Mouse (Mus musculus): ENCODE results near the gene Slc35c1. TPM values are rescaled to one million over a fixed set of nuclear protein-coding genes. Genes with fewer than 3 reads are reported as not detected.
"Not testable (repeated sequence)": the region's sequence is repeated elsewhere in the genome, so short reads cannot be mapped to it uniquely, and the experiment has no call there.

Gene Slc35c1
- 1 to 10 TPM; 5.1 to 5.6 TPM for total RNA-seq (2021)
- long read RNA-seq, experiment 1, transcript Slc35c1-201 (2 exons, 3,139 nt) = major isoform, 5 of 5 reads
- long read RNA-seq, experiment 1, partial matches to known transcripts = 0 of 5 reads
- long read RNA-seq, experiment 1, other reads (novel, unspliced or antisense) = 0 of 5 reads
- long read RNA-seq, experiment 2, partial matches to known transcripts = 0 of 3 reads
- long read RNA-seq, experiment 2, other reads (novel, unspliced or antisense) = 1 of 3 reads

- DNase-seq = peak; percentile 37
These were observed at the start of gene Slc35c1 for GRCm38 (mm10) chr2:92459921-92460707. TSS of gene Slc35c1 (minus strand) at chr2:92460538.

DNA sequence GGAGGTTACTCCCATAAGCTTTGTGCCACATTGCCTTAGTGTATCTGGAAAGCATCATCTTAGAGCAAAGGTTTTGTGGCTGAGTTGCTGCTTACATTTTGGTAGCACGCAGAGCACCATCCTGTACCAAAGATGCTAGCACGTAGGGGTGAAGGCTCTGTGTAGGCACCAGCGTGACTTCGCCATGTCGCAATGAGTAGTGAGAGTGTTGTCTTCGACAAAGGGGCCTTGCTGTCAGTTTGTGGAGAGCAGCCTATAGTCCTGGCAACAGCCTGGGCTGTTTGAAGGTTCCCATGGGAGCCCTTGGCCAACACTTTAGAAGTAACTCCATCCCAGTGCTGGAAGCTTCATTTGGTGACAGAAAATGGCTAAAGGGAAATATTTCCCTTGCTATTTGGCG is 45.0 kb upstream of the Slc35c1 start:
- DNase-seq = no peak

DNA sequence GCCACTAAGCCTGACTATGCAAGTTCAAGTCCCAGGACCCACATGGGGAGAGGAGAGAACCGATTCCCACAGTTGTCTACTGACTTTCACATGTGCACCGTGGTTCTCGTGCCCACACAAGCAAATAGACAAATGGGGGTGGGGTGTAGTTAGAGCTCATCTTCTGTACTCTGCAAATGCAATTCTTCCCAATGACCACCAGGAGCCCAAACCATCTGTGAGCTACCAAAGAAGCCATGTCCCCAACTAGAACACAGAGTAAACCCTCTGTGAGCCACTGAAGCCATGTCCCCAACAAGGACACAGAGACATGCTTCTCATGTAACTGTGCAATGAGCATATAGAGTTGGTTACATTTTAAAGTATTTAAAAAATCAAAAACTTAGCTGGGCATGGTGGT is 43.1 kb upstream of the Slc35c1 start:
- no peak for DNase-seq

DNA sequence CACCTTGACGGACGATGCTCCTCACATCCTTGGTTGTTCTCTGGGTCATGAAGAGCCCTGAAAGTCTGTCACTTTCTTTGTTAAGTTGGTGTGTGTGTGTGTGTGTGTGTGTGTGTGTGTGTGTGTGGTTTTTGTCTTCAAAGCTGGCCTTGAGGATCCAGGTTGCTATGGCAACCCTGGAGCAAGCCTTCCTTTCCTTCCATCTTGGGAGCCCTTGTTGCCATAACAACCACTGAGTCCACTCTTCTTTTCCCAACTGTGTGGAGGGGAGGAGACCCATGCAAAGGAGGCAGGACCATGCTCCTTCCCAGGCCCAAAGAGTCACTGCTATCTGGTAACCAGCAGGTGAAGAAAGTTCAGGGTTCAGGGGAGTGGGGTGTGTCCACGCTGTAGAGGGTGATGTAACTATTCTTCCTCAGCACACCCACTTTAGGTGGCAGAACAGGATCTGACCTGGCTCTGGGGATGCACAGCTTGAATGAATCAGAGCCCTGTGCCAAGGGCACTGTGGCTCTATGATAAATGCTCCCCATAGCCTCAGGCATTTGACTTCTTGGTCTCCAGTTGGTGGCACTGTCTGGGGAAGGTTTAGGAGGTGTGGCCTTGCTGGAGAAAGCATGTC is 39.5 kb upstream of the Slc35c1 start:
- no peak for DNase-seq

DNA sequence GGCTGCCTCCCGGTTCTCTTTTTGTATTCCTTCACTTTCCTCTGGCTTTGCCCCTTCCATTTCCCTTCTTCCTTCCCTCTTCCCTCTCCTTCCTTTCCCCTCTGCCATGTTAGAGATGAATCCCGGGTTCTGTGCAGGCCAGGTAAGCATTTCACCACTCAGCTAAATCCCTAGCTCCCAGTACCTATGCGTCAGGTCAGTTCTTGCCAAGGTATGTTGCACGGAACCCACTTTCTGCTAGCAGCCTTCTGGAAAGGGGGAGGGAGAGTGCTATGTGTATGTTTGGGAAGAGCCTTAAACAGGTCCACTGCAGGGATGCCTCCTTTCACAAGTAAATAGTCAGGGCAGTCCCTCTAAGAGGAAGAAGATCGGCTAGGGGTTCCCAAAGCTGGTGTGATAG is 36.8 kb upstream of the Slc35c1 start:
- DNase-seq = no peak

- peak; percentile 18 for DNase-seq
These were observed 36.3 kb upstream of the Slc35c1 start for GRCm38 (mm10) chr2:92496681-92497080.

DNA sequence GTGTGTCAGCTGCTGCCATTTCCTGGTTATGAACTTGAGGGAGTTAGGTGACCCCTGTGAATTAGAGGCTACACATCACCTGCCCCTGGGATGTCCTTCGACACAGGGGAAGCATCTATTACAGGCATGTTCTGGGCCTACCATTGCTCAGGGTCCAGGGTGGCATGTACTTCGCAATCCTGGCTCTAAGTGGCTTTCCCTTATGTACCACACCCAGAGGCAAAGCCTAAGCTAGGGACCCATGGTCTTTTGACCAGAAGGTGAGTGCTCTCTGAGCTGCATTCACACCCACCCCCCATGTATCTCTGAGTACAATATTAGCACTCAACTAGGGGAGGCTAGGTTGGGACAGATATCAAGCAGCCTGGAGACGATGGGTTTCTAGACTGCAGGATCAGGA is 34.6 kb upstream of the Slc35c1 start:
- no peak for DNase-seq

DNA sequence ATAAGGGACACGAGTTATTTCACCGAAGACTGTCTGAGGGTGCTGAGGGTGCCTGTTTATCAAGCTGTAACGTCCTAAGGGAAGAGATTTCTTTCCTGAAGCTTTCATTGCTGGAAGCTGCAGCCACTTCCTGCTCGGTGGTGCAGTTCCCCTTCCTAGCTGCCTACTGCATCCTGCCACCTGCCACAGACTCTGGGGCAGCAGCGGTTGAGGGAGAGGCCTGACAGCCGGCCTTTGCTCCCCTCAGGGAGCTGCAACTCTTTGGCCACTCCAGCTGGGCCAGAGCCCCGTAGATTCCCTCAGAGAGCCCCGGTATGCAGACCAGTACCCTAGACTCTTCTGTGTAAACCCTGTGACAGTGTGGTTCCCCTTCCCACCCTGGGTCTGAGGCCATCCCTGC is 34.1 kb upstream of the Slc35c1 start:
- no peak for DNase-seq

DNA sequence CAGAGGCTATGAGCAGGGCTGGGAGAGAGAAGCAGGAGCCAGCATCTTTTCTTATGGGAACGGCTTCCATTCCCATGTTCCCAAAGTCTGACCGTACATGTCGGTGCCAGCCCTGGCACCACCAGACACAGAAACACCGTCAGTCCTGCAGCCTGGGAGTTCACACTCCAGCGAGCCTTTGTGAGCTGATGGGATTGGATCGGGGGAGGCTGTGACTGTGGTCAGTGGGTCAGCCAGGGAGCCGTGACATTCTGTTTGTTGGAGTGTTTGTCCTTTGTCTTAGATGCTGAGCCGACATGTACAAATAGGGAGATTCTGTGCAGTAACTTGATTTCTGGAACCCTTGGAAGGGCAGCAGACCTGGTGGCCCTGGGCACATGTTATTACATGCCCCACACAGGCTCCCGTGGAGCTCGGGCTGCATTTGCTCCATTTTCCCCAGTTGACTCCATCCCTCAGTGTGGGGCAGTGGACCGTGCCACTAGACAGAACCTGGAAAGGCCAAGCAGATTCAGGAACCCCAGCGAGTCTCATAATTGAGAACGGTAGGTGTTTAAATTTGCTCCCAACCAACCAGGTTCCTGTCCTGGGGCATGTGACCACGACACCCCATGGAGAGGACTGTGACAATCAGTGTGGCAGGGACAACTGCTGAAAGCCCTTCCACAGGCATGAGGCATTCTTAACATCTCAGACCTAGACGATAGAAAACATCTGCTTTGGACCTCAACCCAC is 33.5 kb upstream of the Slc35c1 start:
- DNase-seq = no peak

GRCm38 (mm10) chr2:92491950-92492501 is 31.7 kb upstream of the Slc35c1 start:
- DNase-seq = no peak

- DNase-seq = no peak
These were observed 30.2 kb upstream of the Slc35c1 start for GRCm38 (mm10) chr2:92490541-92490940.

DNA sequence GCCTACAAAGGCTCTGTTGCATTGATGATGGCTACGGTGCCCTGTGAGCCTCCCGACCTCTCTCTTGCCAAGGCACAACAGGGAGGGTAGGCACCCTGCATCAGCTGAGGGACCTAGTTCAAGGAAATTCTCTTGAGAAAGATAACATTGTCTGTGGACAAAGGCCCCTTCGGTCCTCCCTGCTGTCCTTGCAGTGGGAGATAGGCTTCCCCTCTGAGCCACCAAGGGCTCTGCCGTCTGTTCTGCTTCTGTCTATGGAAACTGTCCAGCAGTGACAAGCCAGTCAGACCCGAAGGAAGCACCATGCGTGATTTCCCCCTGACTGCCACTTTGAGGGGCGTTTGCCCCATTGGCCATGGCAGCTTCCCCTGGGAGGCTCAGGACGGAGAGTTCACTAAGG is 27.5 kb upstream of the Slc35c1 start:
- DNase-seq = no peak

GRCm38 (mm10) chr2:92486911-92487310 is 26.6 kb upstream of the Slc35c1 start:
- no peak for DNase-seq

GRCm38 (mm10) chr2:92486403-92486802 is 26.1 kb upstream of the Slc35c1 start:
- DNase-seq = peak; percentile 25

DNA sequence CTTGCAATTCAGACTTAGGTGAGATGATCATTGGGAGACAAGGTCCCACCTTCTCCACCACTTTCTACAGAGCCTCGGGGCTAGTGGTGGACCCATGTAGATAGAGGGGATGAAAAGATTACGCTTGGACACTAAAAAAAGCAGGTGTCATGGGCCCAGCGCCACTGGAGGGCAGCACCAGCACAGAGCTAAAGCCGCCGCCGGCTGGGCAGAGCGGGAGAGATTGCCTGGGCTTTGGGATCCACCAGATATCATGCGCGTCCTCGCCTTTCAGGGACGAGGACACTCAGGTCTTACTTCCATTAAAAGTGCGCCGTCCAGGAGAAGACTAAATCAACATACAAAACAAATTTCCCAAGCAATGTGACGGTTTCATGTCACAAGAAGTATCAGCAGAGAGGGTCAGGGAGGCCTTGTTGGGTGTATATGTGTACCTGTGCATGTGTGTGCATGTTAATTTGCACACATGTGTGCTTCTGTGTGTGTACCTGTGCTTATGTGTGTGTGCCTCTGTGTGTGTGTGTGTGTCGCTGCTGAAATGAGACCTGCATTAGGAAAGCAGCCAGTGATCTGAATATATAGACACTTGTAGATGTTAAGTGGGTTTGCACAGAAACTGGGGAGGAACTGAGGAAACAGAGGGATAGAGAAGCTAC is 25.4 kb upstream of the Slc35c1 start:
- DNase-seq = peak; percentile 40

DNA sequence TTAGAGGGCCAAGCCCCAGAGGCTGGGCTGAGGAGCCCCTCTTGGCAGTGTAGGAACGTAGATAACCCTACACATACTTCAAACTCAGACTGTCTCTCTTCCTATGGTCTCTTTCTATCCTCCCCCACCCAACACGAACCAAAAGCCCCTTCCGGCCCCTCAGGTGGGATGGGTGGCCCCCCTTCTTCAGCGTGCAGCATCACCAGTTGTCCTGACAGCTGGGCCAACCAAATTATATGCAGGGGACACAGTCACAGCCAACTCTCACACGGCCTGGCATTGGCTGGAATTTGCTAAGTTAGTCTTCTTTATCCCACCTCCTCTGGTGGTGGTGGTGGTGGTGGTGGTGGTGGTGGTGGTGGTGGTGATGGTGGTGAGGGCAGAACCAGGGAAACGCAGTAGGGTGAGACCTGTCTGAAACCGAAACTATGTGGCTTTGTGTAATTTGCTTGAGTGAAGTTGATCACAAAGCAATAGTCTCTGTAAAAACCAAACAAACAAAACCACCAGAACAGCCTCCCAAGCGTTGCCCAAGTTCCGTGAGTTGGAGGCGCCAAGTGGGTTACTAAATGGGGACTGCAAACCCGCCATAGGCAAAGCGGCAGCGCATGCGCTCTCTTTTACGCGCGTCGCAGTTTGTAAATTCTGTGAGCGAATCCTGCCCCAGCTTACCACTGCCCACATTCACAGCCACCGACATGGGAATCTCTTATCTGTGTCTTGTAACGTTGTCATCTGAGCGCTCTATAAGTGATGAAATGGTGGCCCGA is 24.1 kb upstream of the Slc35c1 start:
- no peak for DNase-seq

DNA sequence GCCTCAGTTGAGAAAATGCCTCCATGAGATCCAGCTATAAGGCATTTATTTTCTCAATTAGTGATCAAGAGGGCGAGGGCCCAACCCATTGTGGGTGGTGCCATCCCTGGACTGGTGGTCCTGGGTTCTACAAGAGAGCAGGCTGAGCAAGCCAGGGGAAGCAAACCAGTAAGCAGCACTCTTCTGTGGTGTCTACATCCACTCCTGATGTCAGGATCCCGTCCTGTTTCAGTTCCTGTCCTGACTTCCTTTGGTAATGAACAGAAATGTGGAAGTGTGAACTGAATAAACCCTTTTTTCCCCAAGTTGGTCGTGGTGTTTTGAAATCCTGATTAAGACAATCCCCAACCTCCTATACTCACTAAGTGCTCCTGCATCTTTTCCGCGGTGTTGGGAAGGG is 23.2 kb upstream of the Slc35c1 start:
- DNase-seq = no peak

GRCm38 (mm10) chr2:92482551-92482950 is 22.2 kb upstream of the Slc35c1 start:
- no peak for DNase-seq

- no peak for DNase-seq
These were observed 18.0 kb upstream of the Slc35c1 start for GRCm38 (mm10) chr2:92478313-92478688.

DNA sequence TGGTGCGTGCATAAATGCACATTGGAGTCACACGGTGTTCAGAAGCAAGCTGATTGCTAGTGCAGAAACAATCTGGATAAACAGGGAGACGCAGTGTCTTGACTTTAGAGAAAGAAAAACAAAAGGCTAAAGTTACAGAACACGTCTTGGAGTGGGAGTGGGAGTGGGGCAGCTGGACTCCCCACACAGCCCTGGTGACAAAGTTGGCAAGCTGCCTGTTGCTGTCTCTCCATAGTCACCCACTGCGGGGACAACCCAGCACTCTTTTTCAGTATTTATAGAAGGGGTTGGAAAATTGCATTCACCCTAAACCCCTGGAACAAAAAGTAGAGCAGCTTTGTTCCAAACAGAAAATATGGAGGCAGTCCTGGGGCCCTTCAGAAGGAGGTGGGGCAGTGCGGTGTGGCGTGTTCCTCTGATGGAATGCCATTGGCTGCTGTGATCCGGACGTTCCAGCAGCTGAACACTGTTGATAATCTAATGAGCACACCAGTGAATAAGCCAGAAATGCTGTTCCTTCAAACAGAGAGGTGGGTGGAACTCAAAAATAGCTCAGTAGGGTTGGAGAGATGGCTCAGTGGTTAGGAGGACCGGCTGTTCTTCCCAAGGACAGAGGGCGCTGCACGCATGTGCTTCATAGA is 17.5 kb upstream of the Slc35c1 start:
- no peak for DNase-seq

DNA sequence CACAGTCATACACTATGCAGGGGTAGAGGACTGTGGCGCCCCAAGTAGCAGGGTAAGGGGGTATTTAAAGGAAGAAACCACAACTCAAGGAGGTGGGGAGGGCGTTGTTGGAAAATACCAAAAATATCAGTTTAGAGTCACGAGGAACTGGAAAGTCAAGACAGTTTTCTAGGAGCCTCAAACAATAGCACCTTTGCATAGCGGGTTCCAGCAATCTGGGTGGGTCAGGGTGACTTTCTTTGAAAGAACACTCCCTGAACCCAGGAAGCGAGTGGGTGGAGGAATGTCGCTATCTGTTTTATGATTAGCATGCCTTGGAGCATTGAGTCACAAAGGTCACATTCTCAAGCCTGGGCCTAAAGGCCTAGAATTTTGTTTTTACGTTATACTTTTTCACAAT is 16.2 kb upstream of the Slc35c1 start:
- not testable (repeated sequence) for DNase-seq
